Mouse (Mus musculus): ENCODE measurements around the gene Pknox2.

GRCm38 (mm10) chr9:36985233-36985632 is 162.0 kb downstream of the Pknox2 start:
- TF ChIP-seq POLR2A (IDR thresholded peaks at IDR 0.05; ENCODE audit: borderline replicate concordance, control insufficient read depth, low read depth, low read length), result no peak
- TF ChIP-seq CTCF (IDR thresholded peaks at IDR 0.05; ENCODE audit: control insufficient read depth, insufficient read depth, low read length), result no peak

Measured in bone marrow, adult 2 months (tissue).